Mouse (Mus musculus): ENCODE measurements around the gene Zfp365. TPM values are rescaled to one million over a fixed set of nuclear protein-coding genes. Genes with fewer than 3 reads are reported as not detected.

The Zfp365 gene
- polyA plus RNA-seq, 1 experiment from 2014 or later: 1.7 TPM

DNA sequence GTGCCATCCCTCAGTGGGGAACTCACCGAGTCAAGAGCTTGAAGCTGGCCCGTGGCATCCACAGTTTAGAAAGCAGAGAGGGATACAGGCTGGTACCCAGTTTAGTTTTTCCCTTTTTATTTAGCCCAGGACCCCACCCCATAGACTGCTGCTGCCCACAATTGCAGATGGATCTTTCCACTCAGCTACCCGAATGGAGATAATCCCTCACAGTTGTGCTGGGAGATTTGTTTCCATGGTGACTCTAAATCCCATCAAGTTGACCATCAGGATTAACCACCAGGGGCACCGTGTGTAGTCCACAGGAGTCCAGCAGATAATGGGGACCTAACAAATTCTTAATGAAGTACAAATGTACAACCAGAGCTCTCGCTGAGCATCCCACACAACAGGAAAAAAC is 11.3 kb downstream of the Zfp365 start:
- no peak for ATAC-seq (ENCODE audit: insufficient number of reproducible peaks, low FRiP score, low TSS enrichment, low read depth)
- Histone ChIP-seq H3K9me3 (no peaks in the 10 kb centered on the region), H3K4me2 (no peak overlapping the region), H3K4me3 (no peak overlapping the region), H3K27ac (no peak overlapping the region), H3K4me1 (no peaks in the 10 kb centered on the region), H3K27me3 (no peaks in the 10 kb centered on the region), H3K9ac (no peak overlapping the region), H3K36me3 (no peaks in the 10 kb centered on the region; the same call in 1 of the 2 replicates)
- 61% methylated on average over 5 of the region's 5 CpGs for WGBS

- Histone ChIP-seq H3K9me3 (no peaks in the 10 kb centered on the region), H3K4me1 (no peaks in the 10 kb centered on the region), H3K9ac (no peak overlapping the region), H3K4me3 (no peak overlapping the region), H3K36me3 (no peaks in the 10 kb centered on the region; the same call in 1 of the 2 replicates), H3K4me2 (no peak overlapping the region), H3K27ac (no peak overlapping the region), H3K27me3 (no peaks in the 10 kb centered on the region)
- 74% methylated on average over 4 of the region's 4 CpGs for WGBS
- ATAC-seq (ENCODE audit: insufficient number of reproducible peaks, low FRiP score, low TSS enrichment, low read depth): no peak
These were observed 13.3 kb downstream of the Zfp365 start for GRCm38 (mm10) chr10:67898949-67899675.

DNA sequence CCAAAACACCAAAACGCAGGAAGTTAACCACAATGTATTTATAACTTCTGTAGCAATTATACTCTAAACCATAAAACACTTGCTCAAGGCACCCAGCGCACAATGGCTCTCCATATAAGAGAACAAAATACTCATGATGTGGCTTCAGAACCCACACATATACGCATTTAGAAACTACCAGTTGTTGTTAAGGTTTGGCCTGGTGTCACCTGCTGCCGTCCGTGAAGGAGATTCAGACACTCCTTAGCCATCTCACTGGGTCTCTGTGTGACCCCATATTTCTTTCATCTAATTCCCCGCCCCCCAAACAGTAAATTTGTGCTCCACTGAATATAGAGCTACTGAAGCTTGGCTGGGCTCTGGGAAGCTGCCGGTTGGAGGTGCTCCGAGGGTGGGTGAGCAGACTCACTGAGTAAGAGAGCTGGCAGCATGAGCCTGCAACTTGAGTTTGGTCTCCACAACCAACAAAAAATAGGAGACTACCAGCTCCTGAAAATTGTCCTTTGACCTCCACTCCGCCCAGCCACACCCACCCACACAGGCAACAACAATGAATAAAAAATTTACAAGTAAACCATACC is 14.0 kb downstream of the Zfp365 start:
- H3K36me3 ChIP-seq: no peaks in the 10 kb centered on the region; the same call in 1 of the 2 replicates
- WGBS: 92% methylated on average over 9 of the region's 9 CpGs
- no peaks in the 10 kb centered on the region for H3K4me1 ChIP-seq
- H3K4me3 ChIP-seq: no peak overlapping the region
- H3K4me2 ChIP-seq: no peak overlapping the region
- no peak overlapping the region for H3K27ac ChIP-seq
- no peak overlapping the region for H3K9ac ChIP-seq
- no peak for ATAC-seq (ENCODE audit: insufficient number of reproducible peaks, low FRiP score, low TSS enrichment, low read depth)
- H3K27me3 ChIP-seq: no peaks in the 10 kb centered on the region
- no peaks in the 10 kb centered on the region for H3K9me3 ChIP-seq

DNA sequence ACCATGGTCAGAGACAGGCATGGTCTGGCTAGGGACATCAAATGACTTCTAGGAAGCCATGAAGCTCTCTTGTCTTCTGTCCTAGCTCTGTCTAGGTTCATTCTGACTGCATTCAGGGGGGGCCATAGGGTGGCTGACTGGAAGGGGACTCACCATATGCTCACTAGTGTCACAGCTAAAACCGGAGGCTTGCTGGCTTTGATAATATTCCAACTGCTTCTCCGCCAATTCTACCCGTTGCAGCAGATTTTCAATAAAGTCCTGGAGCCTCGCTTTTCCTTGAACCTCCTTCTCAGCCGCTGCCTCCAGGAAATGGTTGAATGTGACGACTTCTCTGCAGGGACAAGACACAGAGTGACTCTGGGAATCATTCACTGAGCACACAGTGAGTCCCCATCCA is 15.2 kb downstream of the Zfp365 start:
- no peak overlapping the region for H3K27ac ChIP-seq
- H3K4me1 ChIP-seq: no peaks in the 10 kb centered on the region
- H3K4me3 ChIP-seq: no peak overlapping the region
- H3K4me2 ChIP-seq: no peak overlapping the region
- 82% methylated on average over 6 of the region's 6 CpGs for WGBS
- H3K36me3 ChIP-seq: no peaks in the 10 kb centered on the region; the same call in 1 of the 2 replicates
- H3K9ac ChIP-seq: no peak overlapping the region
- H3K9me3 ChIP-seq: no peaks in the 10 kb centered on the region
- H3K27me3 ChIP-seq: no peaks in the 10 kb centered on the region
- no peak for ATAC-seq (ENCODE audit: insufficient number of reproducible peaks, low FRiP score, low TSS enrichment, low read depth)

DNA sequence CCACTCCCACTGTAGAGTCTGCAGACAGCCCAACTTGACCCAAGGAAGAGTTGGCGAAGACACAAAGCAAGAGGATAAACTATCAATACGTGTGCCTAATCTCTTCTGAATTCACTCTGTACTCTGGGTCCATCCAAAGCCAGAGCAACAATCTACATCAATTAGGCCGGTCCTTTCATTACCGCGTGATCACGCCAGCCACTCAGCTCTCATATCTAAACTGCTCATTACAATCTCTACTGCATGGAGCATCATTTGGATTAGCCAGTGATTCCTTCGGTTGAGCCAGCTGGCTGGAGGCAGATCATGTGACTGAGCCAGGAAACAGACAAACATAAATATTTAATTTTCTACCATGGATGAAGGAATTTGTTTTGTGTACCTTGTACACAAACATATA is 17.8 kb downstream of the Zfp365 start:
- no peak overlapping the region for H3K27ac ChIP-seq
- WGBS: 94% methylated on average over 7 of the region's 7 CpGs
- no peak for ATAC-seq (ENCODE audit: insufficient number of reproducible peaks, low FRiP score, low TSS enrichment, low read depth)

GRCm38 (mm10) chr10:67894059-67894458 is 18.4 kb downstream of the Zfp365 start:
- Histone ChIP-seq H3K4me1 (no peaks in the 10 kb centered on the region), H3K9me3 (no peaks in the 10 kb centered on the region), H3K4me2 (no peak overlapping the region), H3K27me3 (no peaks in the 10 kb centered on the region), H3K36me3 (no peaks in the 10 kb centered on the region; the same call in 1 of the 2 replicates), H3K4me3 (no peak overlapping the region), H3K27ac (no peak overlapping the region), H3K9ac (no peak overlapping the region)
- WGBS: 68% methylated on average over 8 of the region's 8 CpGs
- no peak for ATAC-seq (ENCODE audit: insufficient number of reproducible peaks, low FRiP score, low TSS enrichment, low read depth)

More for the DNA sequence above, 17.8 kb downstream of the Zfp365 start:
- Histone ChIP-seq H3K4me3 (no peak overlapping the region), H3K27me3 (no peaks in the 10 kb centered on the region), H3K36me3 (no peaks in the 10 kb centered on the region; the same call in 1 of the 2 replicates), H3K9ac (no peak overlapping the region), H3K4me2 (no peak overlapping the region), H3K9me3 (no peaks in the 10 kb centered on the region), H3K4me1 (no peaks in the 10 kb centered on the region)

DNA sequence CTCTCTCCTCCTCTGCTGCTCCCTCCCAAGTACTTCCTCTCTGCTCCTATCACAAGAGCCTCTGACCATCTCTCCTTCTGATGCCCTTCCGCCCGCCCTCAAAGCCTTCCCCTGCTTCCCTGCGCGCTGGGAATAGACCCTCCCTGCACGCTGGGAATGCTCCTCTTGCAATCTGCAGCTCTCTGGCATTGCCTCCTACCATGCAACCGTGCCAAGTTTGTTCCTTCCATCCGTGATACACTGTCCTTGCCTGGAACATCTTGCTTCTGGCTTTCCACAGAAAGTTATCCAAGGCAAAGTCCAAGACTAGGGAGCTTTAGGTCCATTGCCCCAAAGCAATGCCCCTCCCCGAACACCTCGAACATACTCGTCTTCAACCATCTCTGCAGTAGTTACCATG is 19.2 kb downstream of the Zfp365 start:
- Histone ChIP-seq H3K27me3 (no peaks in the 10 kb centered on the region), H3K4me2 (no peak overlapping the region), H3K9me3 (no peaks in the 10 kb centered on the region), H3K27ac (no peak overlapping the region), H3K9ac (no peak overlapping the region), H3K4me3 (no peak overlapping the region), H3K4me1 (no peaks in the 10 kb centered on the region), H3K36me3 (no peaks in the 10 kb centered on the region; the same call in 1 of the 2 replicates)
- WGBS: 89% methylated on average over 10 of the region's 10 CpGs
- no peak for ATAC-seq (ENCODE audit: insufficient number of reproducible peaks, low FRiP score, low TSS enrichment, low read depth)

DNA sequence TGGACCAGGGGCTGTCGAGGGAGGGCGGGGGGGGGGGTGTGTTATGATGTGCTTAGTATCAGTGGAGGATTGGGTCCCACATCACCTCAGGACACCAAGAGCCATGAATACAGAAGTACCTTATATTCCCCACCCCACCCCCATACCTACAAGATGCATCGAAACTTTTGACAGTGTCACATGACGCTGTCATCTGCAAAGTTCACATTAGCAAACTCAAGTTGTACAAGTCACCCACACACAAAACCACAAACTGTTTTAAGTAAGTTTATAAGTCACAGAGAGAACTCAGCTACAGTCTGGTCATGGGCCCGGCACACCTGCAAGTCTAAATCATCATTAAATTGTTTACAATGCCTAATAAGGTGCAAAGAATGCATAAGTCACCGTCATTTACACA is 21.3 kb downstream of the Zfp365 start:
- H3K4me2 ChIP-seq: no peak overlapping the region
- H3K9ac ChIP-seq: no peak overlapping the region
- H3K9me3 ChIP-seq: no peaks in the 10 kb centered on the region
- H3K36me3 ChIP-seq: no peaks in the 10 kb centered on the region
- ATAC-seq (ENCODE audit: insufficient number of reproducible peaks, low FRiP score, low TSS enrichment, low read depth): no peak
- no peaks in the 10 kb centered on the region for H3K27me3 ChIP-seq
- WGBS: 78% methylated on average over 6 of the region's 6 CpGs
- H3K27ac ChIP-seq: no peak overlapping the region
- H3K4me3 ChIP-seq: no peak overlapping the region
- no peaks in the 10 kb centered on the region for H3K4me1 ChIP-seq

DNA sequence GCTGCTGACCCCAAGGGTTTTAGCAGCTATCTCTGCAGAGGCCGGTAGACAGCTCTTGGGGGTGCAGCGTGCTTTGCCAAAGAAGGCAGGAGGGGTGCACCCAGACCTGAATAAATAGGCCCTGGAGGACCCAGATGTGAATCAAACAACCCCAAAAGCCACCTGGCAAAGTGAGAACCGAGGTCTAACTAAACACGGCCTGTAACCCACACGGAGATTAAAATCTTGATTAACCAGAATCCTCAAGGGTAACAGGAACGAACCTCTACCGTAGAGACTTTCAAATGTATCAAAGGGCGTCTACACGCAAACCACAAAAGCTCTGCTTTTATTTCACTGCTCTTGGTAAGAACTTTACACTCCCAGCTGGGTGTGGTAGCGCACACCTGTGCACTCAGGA is 24.5 kb downstream of the Zfp365 start:
- WGBS: 91% methylated on average over 10 of the region's 10 CpGs

DNA sequence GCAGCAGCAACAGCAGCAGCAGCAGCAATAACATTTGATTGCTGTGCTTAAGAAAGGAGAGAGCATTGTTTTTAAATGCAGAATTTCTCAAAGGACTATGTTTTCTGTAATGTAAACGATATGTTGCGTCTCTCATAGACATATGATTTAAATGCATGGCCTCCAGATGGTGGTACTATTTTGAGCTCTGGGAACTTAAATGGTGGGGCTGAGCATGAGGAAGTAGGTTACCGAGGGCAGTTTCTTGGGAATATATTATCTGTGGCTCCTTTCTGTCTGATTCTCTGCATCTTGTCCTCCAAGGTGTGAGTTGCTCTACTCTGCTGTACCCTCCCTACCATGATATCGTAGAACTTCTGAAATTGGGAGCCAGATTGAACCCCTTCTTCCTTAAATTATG is 31.8 kb downstream of the Zfp365 start:
- H3K9ac ChIP-seq: no peak overlapping the region
- H3K4me2 ChIP-seq: no peak overlapping the region
- H3K4me1 ChIP-seq: no peaks in the 10 kb centered on the region
- no peaks in the 10 kb centered on the region for H3K27me3 ChIP-seq
- H3K9me3 ChIP-seq: no peaks in the 10 kb centered on the region
- no peak overlapping the region for H3K27ac ChIP-seq
- ATAC-seq (ENCODE audit: insufficient number of reproducible peaks, low FRiP score, low TSS enrichment, low read depth): no peak
- no peaks in the 10 kb centered on the region for H3K36me3 ChIP-seq
- 70% methylated on average over 4 of the region's 4 CpGs for WGBS
- no peak overlapping the region for H3K4me3 ChIP-seq

More for the DNA sequence above, 24.5 kb downstream of the Zfp365 start:
- Histone ChIP-seq H3K4me2 (no peak overlapping the region), H3K4me3 (no peak overlapping the region), H3K36me3 (no peaks in the 10 kb centered on the region), H3K4me1 (no peaks in the 10 kb centered on the region), H3K27ac (no peak overlapping the region), H3K9me3 (no peaks in the 10 kb centered on the region), H3K27me3 (no peaks in the 10 kb centered on the region), H3K9ac (no peak overlapping the region)
- no peak for ATAC-seq (ENCODE audit: insufficient number of reproducible peaks, low FRiP score, low TSS enrichment, low read depth)

DNA sequence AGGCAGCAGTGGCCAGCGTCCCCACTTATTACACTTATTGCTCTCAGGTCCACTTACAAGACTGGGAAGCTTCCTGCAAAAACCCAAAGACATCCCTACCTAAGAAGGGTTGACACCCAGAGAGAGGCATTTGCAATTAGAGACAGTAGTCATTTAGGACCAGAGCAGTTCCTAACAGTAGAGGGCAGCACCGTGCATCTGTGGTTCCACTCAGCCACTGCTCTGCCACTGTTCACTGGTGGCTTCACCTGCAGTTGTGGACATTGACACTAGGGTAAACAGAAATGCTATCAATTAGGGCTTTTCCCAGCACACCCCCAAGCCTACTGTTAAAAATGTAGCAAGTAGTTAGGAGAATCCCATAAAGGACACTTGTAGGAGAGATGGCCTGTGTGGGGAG is 40.7 kb downstream of the Zfp365 start:
- H3K4me1 ChIP-seq: no peaks in the 10 kb centered on the region
- H3K9ac ChIP-seq: no peak overlapping the region
- H3K4me2 ChIP-seq: no peak overlapping the region
- no peaks in the 10 kb centered on the region for H3K36me3 ChIP-seq
- H3K27me3 ChIP-seq: no peaks in the 10 kb centered on the region
- no peak for ATAC-seq (ENCODE audit: insufficient number of reproducible peaks, low FRiP score, low TSS enrichment, low read depth)
- 14% methylated on average over 2 of the region's 2 CpGs for WGBS
- H3K4me3 ChIP-seq: no peak overlapping the region
- no peak overlapping the region for H3K27ac ChIP-seq
- no peaks in the 10 kb centered on the region for H3K9me3 ChIP-seq

- Histone ChIP-seq H3K36me3 (no peaks in the 10 kb centered on the region), H3K4me1 (no peaks in the 10 kb centered on the region), H3K27me3 (no peaks in the 10 kb centered on the region), H3K4me2 (no peak overlapping the region), H3K9ac (no peak overlapping the region), H3K27ac (no peak overlapping the region), H3K4me3 (no peak overlapping the region), H3K9me3 (no peaks in the 10 kb centered on the region)
- no peak for ATAC-seq (ENCODE audit: insufficient number of reproducible peaks, low FRiP score, low TSS enrichment, low read depth)
- 46% methylated on average over 3 of the region's 3 CpGs for WGBS
These were observed 44.2 kb downstream of the Zfp365 start for GRCm38 (mm10) chr10:67868234-67868633.

Measured in limb, embryonic 15.5 days (tissue).